ENCODE assay signal across 9 mouse cellular contexts in genomic region chr11:58331546-58331945, GRCm38 (mm10). TPM values are rescaled to one million over a fixed set of nuclear protein-coding genes. Genes with fewer than 3 reads are reported as not detected.
DNase-seq lines count a peak whose midpoint lies in the region; ATAC-seq and TF ChIP-seq lines count a peak whose summit lies in the region.
"Had no signal": no experiment of that assay in that cellular context is flagged by ENCODE, and none has a peak within 500 bp of the region (broad histone marks: within the 10 kb centered on the region; RNA-seq: fewer than 3 reads in every experiment).

No protein-coding gene starts in this region.

- H3K9me3 ChIP-seq in kidney, embryonic 15.5 days (replicated peaks), result no peaks in the 10 kb centered on the region
- no peaks in the 10 kb centered on the region for H3K9me3 ChIP-seq in hindbrain, embryonic 13.5 days
- no peaks in the 10 kb centered on the region for H3K9me3 ChIP-seq in midbrain, embryonic 14.5 days (ENCODE audit: control insufficient read depth, low read length)

- H3K27ac ChIP-seq in kidney, embryonic 15.5 days, result no peak overlapping the region
- no peak overlapping the region for H3K27ac ChIP-seq in cortical plate, adult 2 months (ENCODE audit: insufficient read depth, low read length)
- no peak overlapping the region for H3K27ac ChIP-seq in hindbrain, embryonic 13.5 days
- H3K27ac ChIP-seq in midbrain, embryonic 14.5 days (replicated peaks; ENCODE audit: low read depth, low read length), result no peak overlapping the region

- no peak for TF ChIP-seq POLR2A in cortical plate, adult 2 months (IDR thresholded peaks at IDR 0.05; ENCODE audit: extremely low read depth, insufficient read depth, low read length)

- no peak for TF ChIP-seq CTCF in cortical plate, adult 2 months (IDR thresholded peaks at IDR 0.05; ENCODE audit: extremely low read depth, insufficient read depth, low read length)

- no peaks in the 10 kb centered on the region for H3K27me3 ChIP-seq in kidney, embryonic 15.5 days
- H3K27me3 ChIP-seq in hindbrain, embryonic 13.5 days, result no peaks in the 10 kb centered on the region
- no peaks in the 10 kb centered on the region for H3K27me3 ChIP-seq in midbrain, embryonic 14.5 days (ENCODE audit: control insufficient read depth, insufficient read depth, low read length)

- H3K4me3 ChIP-seq in kidney, embryonic 15.5 days (replicated peaks), result peak overlapping the region; percentile 92
- H3K4me3 ChIP-seq in cortical plate, adult 2 months (ENCODE audit: insufficient read depth, low read length), result peak overlapping the region; percentile 95; the same call in 1 of the 2 replicates
- peak overlapping the region; percentile 89 for H3K4me3 ChIP-seq in hindbrain, embryonic 13.5 days
- H3K4me3 ChIP-seq in midbrain, embryonic 14.5 days (replicated peaks; ENCODE audit: low read depth, low read length), result peak overlapping the region; percentile 91

- ATAC-seq in kidney, embryonic 15.5 days (replicated peaks; ENCODE audit: low FRiP score), result no peak
- 0 out of 2 replicates have a peak, but pooled peaks have one; percentile 9 for ATAC-seq in hindbrain, embryonic 13.5 days (ENCODE audit: low FRiP score)
- no peak for ATAC-seq in midbrain, embryonic 14.5 days (ENCODE audit: low FRiP score, low TSS enrichment)

- H3K4me1 ChIP-seq in kidney, embryonic 15.5 days, result peaks cover 31% of the 10 kb centered on the region
- peaks cover 9% of the 10 kb centered on the region; the same call in 1 of the 2 replicates for H3K4me1 ChIP-seq in cortical plate, adult 2 months (ENCODE audit: control insufficient read depth, insufficient read depth, low read length)
- H3K4me1 ChIP-seq in hindbrain, embryonic 13.5 days (replicated peaks), result peaks cover 51% of the 10 kb centered on the region
- H3K4me1 ChIP-seq in midbrain, embryonic 14.5 days (ENCODE audit: control insufficient read depth, insufficient read depth, low read length), result peaks cover 25% of the 10 kb centered on the region

- intact Hi-C loops in left cerebral cortex, postnatal 14 days (cut with DNase I), result no loop called here

- WGBS in kidney, embryonic 15.5 days, result 93% methylated on average over 6 of the region's 6 CpGs
- 89% methylated on average over 6 of the region's 6 CpGs for WGBS in hindbrain, embryonic 13.5 days
- WGBS in midbrain, embryonic 14.5 days, result 92% methylated on average over 6 of the region's 6 CpGs

- peaks cover 55% of the 10 kb centered on the region for H3K36me3 ChIP-seq in kidney, embryonic 15.5 days
- H3K36me3 ChIP-seq in hindbrain, embryonic 13.5 days, result peaks cover 43% of the 10 kb centered on the region
- peaks cover 35% of the 10 kb centered on the region for H3K36me3 ChIP-seq in midbrain, embryonic 14.5 days (ENCODE audit: control insufficient read depth, insufficient read depth, low read length)

- DNase-seq in kidney, postnatal 14 days, result no peak
- DNase-seq in midbrain, embryonic 14.5 days, result no peak
- no peak for DNase-seq in thymus, postnatal 25 days
- DNase-seq in left cerebral cortex, postnatal 14 days (ENCODE audit: low spot score in 2 of 2), result no peak
- no peak for DNase-seq in lung, postnatal 4 days

- peak overlapping the region; percentile 78 for H3K4me2 ChIP-seq in kidney, embryonic 15.5 days
- peak overlapping the region; percentile 100 for H3K4me2 ChIP-seq in hindbrain, embryonic 13.5 days
- peak overlapping the region; percentile 95 for H3K4me2 ChIP-seq in midbrain, embryonic 14.5 days (ENCODE audit: low read length)

- H3K9ac ChIP-seq in kidney, embryonic 15.5 days, result peak overlapping the region; percentile 94
- peak overlapping the region; percentile 88 for H3K9ac ChIP-seq in hindbrain, embryonic 13.5 days
- H3K9ac ChIP-seq in midbrain, embryonic 14.5 days (replicated peaks; ENCODE audit: low read length), result peak overlapping the region; percentile 86

RNA-seq across cellular contexts. Expression of gene Sh3bp5l, which starts 1.0 kb away (rescaled TPM):
- polyA plus RNA-seq in kidney, embryonic 15.5 days (2015; fragmentation: Nextera tagmentation; extraction: Ambion mirVana), result 34.2 and 37.0 TPM in 2 replicates
- 42.4 and 44.6 TPM in 2 replicates for polyA plus RNA-seq in cortical plate, adult 2 months (2012; rRNA removed)
- 48.5 and 49.9 TPM in 2 replicates for polyA plus RNA-seq in hindbrain, embryonic 13.5 days (2015; fragmentation: Nextera tagmentation; extraction: Ambion mirVana)
- 39.6 and 40.7 TPM in 2 replicates for polyA plus RNA-seq in midbrain, embryonic 14.5 days (2014; fragmentation: Nextera tagmentation; extraction: Ambion mirVana)
- 10 to 100 TPM; 54.1 to 59.7 TPM for total RNA-seq in left cerebral cortex, postnatal 14 days (2021)

RNA-seq across cellular contexts. Expression of gene Zfp672, which starts 1.4 kb away (rescaled TPM):
- polyA plus RNA-seq in kidney, embryonic 15.5 days (2015; fragmentation: Nextera tagmentation; extraction: Ambion mirVana), result 36.2 and 40.4 TPM in 2 replicates
- 50.2 and 50.7 TPM in 2 replicates for polyA plus RNA-seq in cortical plate, adult 2 months (2012; rRNA removed)
- polyA plus RNA-seq in hindbrain, embryonic 13.5 days (2015; fragmentation: Nextera tagmentation; extraction: Ambion mirVana), result 38.4 and 40.2 TPM in 2 replicates
- polyA plus RNA-seq in midbrain, embryonic 14.5 days (2014; fragmentation: Nextera tagmentation; extraction: Ambion mirVana), result 38.1 and 43.3 TPM in 2 replicates
- total RNA-seq in left cerebral cortex, postnatal 14 days (2021), result 10 to 100 TPM; 48.6 to 52.7 TPM

RNA-seq across cellular contexts. Expression of gene Zfp692, which starts 24.7 kb away (rescaled TPM):
- 29.1 and 30.5 TPM in 2 replicates for polyA plus RNA-seq in kidney, embryonic 15.5 days (2015; fragmentation: Nextera tagmentation; extraction: Ambion mirVana)
- polyA plus RNA-seq in cortical plate, adult 2 months (2012; rRNA removed), result 65.6 and 77.1 TPM in 2 replicates
- 26.7 and 27.1 TPM in 2 replicates for polyA plus RNA-seq in hindbrain, embryonic 13.5 days (2015; fragmentation: Nextera tagmentation; extraction: Ambion mirVana)
- polyA plus RNA-seq in midbrain, embryonic 14.5 days (2014; fragmentation: Nextera tagmentation; extraction: Ambion mirVana), result 14.2 and 24.9 TPM in 2 replicates
- 10 to 100 TPM; 20.0 to 21.3 TPM for total RNA-seq in left cerebral cortex, postnatal 14 days (2021)

RNA-seq across cellular contexts. Expression of gene Lypd8, which starts 47.3 kb away (rescaled TPM):
- 0.23 and 4.5 TPM in 2 replicates for polyA plus RNA-seq in kidney, embryonic 15.5 days (2015; fragmentation: Nextera tagmentation; extraction: Ambion mirVana)
- polyA plus RNA-seq in cortical plate, adult 2 months (2012; rRNA removed), result 0.08 and 0.11 TPM in 2 replicates
- not detected in 2 replicates for polyA plus RNA-seq in hindbrain, embryonic 13.5 days (2015; fragmentation: Nextera tagmentation; extraction: Ambion mirVana)
- not detected in 2 replicates for polyA plus RNA-seq in midbrain, embryonic 14.5 days (2014; fragmentation: Nextera tagmentation; extraction: Ambion mirVana)
- not detected for total RNA-seq in left cerebral cortex, postnatal 14 days (2021)
- total RNA-seq: hematopoietic stem cell, adult 5-6 weeks had no signal

RNA-seq across cellular contexts. Expression of gene 4930438A08Rik, which starts 56.9 kb away (rescaled TPM):
- 0.18 TPM in 1 of 2 replicates, not detected in the other for polyA plus RNA-seq in kidney, embryonic 15.5 days (2015; fragmentation: Nextera tagmentation; extraction: Ambion mirVana)
- not detected in 2 replicates for polyA plus RNA-seq in cortical plate, adult 2 months (2012; rRNA removed)
- 0.08 TPM in 1 of 2 replicates, not detected in the other for polyA plus RNA-seq in hindbrain, embryonic 13.5 days (2015; fragmentation: Nextera tagmentation; extraction: Ambion mirVana)
- not detected in 2 replicates for polyA plus RNA-seq in midbrain, embryonic 14.5 days (2014; fragmentation: Nextera tagmentation; extraction: Ambion mirVana)
- not detected for total RNA-seq in left cerebral cortex, postnatal 14 days (2021)
